Mouse (Mus musculus) cerebellum, postnatal 25 days (tissue): Measurements from ENCODE around the gene Insc.

Source experiments
- DNase-seq, 2 experiments: peaks; one replicate each; pipeline ENCODE4 v3.0.0; 2021; ENCODE audit warnings: mixed read lengths in 2 of 2

Insc gene

DNA sequence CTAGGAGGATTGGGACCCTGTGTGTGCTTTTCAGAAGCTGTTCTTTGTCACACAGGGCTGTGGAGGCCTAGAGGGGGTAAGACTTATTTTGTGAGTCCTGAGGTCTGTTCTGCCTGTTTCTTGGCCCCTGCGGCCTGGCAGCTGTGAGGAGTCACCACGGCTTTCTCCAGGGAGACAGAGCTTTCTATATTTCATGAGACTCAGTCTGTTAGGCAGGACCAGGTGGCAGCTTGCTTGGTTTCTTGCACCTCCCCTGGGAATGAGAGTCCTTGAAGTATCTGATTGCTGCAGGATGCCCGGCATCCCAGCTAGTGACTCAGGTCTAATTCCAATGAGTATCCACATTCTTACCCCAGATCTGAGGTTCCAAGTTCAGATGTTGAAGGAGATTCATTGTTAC, 21.8 kb downstream of the Insc start:
- DNase-seq, result no peak

DNA sequence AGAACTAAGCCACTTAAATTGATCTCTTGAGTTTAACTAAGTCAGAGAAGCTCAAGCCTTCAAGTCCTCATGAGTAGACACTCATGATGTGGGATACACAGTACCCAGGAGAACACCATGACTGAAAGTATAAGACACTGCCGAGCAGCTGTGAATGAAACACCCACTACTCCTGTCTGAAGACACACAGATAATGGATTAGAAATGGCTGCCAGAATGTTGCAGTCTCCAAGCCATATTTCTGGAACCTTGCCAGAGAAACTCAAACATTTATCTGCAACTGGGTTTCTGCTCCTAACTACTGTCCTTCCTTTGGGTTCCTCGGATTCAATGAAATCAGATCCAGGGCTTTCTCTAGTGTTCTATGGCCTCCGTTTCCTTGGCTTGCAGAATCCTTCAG, 23.0 kb downstream of the Insc start:
- no peak for DNase-seq

DNA sequence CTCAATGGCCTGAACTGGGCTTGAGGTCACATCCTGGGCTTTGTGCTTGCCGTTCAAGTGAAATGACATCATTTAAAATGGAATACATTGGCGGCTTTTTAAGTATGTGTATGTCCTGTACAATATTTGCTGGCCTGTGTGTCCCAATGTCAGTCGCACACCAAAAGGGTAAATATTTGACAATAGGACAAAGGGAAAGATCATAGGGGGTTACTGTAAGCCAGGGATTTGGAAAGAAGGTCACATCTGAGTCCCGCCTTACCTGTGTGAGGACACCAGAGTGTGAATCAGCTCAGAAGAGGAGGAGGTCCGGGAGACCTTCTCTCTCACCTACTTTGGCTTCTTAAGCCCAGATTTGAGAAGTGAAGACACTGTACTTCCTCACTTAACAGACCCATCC, 25.0 kb downstream of the Insc start:
- DNase-seq, result no peak

DNA sequence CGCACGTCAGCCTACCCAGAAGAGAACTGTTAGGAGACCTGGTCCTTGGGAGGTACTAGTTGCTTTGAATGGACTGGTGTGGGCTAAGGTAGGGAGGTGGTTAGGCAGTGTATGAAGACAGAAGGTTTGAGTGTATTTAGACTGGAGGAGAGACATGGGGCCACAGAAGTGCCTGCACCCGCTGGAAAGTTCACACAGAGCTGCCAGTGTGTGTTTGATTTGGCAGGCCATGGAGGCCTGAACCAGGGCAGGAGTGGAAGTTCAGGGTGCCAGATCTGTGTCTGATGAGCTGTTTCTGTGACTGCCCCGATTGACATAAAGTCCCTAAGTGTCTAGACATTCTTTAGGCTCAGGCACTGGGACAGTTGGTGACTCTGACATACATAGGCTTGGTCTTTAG, 25.5 kb downstream of the Insc start:
- DNase-seq, result no peak

DNA sequence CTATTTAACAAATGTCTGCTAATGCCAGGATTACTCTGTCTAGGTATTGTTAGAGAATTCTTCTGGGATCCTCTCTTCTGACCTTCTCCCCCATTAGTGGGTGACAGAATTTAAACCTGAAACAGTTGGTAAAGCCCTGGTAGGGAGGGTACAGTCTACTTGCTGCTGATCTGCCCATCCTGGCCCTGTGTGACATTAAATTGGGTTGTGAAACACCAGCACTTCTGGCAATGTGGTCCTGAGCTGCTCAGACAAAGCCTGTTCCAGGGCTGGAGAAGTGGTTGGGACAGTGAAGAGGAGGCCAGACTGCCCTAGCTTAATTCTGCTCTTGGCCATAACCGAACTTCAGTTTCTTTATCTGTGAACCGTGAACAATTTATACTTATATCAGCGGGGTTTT, 27.1 kb downstream of the Insc start:
- no peak for DNase-seq

DNA sequence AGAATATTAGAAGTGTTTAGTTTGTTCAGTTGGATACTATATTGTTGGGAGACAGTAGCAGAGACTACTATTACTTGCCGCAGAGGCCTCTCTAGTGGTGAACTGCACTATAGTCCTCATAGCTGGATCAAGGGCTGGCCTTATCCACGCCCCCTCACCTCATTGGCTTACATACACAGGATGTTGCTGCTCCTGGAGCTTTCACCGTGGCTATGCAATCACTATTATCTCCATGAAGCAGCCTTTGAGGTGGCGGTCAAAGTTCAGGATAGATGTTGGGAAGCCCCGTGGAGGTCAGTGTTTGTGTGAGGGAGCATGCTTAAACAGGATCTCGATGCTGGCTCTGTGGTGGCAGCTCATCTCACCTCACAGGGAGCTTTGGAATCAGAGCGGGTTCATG, 28.3 kb downstream of the Insc start:
- DNase-seq, result no peak

DNA sequence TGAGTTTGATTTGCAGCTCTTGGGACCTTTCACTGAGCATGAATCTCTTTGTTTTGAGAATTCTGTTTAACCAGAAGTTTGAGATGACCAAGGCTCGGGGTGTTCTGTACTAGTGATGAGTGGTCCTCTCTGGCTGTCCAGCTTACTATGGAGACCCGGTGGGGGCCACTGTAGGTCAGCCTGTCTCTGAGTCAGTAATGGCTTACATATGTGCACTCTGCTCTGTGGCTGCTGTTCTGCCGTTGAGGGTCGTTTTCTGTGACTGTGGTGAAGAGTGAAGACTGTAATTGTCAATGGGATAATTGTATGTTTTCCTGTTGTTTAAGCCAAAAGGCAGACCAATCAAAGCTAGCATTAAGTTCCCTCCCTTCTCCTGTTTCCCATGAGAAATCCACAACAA, 30.3 kb downstream of the Insc start:
- DNase-seq, result no peak

DNA sequence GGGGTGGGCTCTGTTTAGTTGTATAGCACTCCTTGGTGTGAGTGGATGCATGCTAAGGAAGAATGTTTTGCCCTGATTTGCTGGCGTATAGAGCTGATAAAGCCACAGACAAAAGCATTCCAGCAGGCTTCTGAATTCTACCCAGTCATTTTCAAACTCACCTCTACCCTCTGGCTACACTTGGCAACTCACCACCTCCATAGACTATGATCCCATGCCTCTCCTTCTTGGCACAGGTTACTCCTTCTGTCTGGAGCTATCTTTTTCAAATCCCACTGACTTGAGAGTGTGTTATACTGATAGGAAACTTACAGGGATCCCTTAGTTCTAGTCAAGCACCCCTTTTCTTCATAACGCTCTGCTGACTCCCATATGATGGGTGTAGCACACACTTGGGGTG, 32.4 kb downstream of the Insc start:
- no peak for DNase-seq

DNA sequence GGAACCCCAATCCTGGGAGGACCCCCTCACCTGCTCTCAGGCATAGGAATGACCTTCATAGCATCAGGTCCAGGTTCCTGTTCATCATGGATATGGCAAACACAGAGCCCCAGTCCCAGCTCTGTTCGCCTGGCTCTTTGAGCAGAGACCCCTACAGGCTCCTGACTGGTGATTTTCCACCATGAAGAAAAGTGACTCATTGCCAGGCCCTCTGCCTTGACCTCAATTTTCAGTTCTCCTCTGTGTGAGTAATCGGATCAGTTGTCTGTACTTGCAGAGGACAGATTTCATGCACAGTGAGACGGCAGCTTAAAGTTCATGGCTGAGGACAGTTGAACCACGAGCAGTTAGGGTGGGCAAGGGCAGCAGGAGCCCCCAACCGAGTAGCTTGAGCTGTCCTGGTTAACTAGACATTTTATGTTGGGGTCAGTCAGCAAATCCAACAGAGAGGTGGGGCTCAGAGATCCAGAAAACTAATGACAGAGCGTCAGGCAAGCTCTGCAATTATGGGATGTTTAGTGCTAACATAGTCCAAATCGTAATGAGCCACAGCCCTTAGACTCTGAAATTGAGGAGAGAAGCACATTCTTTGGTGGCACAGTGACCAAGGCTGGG, 34.8 kb downstream of the Insc start:
- no peak for DNase-seq

DNA sequence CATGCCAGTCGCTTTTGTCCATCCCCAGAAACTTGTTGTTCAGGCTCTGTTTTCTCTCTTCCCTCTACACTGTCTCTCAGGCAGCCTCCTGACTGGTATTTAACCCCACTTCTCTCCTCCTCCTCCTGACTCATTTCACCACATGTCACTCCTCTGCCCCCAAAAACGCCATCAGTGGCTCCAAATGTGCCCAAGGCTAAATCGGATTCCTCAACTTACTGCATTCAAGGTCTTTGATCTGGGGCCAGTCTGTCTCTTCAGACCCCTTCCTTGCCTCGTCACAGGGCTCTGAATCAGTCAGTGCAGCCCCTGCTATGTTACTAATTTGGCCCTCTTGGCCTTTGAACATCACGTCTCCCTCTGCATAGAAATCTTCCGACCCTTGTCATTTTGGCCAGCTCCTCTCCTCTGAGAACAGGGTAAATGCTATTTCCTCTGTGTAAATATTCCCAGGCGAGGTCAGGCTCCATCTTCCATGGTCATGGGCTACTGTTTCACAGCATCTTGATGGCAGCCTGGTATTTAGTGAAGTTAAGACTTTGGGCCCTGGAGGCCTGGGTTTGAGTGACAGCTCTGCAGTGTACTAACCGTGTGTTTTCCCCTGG, 35.7 kb downstream of the Insc start:
- DNase-seq, result no peak

DNA sequence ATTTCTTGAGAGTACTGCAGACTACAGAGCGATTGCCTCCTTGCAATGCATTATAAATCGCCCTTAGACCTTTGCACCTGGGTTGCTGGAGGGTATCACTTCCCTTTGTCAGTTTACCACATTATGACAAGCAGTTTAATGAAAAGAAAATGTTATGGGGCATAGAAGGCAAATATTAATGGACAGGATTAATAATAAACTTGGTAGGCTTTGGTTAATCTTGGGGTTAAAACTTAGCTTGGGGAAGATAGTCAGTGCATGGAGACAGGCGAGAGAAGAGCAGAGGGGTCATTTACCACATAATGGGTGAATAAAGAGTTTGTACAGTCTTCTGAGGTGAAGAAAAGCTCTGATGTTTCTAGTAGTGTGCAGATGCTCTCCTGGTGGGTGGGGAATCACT, 39.8 kb downstream of the Insc start:
- DNase-seq, result no peak

DNA sequence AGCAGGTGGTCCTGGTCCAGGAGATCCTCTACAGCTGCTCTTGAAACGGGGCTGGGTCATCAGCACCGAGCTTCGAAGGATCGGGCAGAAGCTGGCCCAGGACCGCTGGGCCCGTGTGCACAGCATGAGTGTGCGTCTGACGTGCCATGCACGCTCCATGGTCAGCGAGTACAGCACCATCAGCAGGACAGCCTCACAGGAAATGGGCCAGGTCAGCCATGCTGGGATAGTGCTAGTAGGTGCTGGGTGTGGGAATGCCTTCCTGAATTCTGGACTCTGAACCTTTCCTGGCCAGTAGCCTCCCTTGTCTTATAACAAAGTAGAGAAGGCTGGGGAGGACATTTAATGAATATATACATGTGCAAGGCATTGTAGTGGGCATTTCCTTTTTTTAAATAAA, 47.6 kb downstream of the Insc start:
- DNase-seq, result no peak

DNA sequence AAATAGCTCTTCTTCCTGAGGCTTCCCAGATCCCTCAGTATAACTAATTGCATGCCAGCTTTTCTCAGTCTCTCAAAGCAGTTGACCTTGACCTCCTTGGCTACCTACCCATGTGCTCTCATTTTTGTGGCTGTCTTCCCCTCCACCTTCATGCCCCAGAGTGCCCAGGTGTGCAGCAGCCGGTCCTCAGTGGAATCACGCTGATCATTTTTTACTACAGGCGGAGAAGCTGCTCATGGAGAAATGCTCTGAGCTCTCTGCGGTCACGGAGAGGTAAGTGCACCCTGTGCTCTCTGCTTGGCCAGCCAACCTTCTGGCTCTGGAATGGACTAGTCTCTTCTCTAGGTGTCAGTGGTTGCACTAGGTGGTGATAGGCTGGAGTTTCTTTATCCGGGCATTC, 48.5 kb downstream of the Insc start:
- DNase-seq, result no peak

DNA sequence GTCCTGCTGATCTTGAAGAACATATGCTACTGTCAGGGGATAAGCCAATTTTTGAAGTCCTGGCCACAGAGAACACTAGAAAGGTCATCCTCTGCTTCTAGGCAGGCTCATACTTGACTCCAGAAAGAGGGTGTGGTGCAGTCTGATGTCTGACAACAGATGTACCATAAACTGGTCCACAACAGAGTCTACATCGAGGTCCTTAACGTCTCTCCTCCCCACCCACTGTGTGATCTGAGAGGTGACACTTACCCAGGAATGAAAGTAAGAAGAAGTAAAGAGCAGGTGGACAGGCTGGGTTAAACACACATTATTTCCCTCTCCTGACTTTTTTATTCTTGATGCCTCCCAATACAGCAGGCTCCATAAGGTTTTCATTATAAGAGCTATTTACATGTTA, 50.9 kb downstream of the Insc start:
- no peak for DNase-seq

DNA sequence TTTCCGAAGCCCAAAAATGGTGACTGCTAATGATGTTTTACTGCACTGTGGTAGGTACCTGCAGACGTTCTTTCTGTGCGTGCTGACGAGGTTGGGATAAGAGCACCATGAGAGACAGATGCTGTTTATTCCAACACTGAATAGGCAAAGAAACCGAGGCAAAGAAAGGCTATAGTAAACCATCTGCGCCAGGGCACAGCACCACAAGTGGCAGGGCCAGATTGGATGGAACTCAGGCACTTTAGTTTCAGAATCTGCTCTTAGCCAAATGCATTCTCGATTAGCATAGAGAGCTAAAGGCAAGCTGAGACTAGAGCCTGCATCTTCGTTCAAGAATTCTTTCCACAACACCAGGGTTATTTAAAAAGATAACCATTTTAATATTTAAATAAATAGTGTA, 59.1 kb downstream of the Insc start:
- no peak for DNase-seq

DNA sequence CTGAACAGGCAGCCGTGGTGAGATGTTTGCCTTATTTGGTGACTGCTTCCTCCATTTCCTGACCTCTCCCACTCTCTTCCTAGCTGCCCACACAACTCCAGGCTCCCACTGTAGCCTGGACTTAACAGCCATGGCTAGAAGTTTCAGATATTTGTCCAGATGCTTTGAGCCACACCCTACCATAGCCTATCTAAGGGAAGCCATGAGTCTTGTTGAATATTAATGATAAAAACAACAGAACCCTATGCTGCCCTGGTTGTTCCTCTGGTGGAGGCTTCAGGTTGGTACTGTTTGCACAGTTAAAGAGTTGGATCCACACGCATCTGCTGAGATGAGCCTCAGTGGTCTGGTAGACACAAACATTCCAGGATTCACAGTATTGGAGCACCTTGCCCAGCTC, 61.8 kb downstream of the Insc start:
- DNase-seq, result no peak

DNA sequence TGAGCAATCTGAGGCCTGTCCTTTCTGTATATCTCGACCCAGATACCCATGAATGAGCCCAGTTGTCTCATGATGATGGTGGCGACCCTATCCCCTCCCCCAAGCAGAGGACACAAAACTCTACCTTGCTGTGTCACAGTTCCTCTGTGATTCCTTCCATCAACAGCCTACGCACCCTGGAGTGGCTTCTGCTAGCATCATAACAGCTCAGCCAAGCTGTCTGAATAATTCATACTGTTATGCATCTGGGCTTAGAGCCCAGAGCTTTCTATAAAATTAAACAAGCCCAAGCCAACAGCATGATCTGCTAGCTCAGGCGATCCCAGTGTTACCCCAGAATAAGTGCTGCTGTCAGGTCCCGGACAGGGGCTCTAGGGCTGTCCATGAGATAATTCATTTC, 63.8 kb downstream of the Insc start:
- no peak for DNase-seq

DNA sequence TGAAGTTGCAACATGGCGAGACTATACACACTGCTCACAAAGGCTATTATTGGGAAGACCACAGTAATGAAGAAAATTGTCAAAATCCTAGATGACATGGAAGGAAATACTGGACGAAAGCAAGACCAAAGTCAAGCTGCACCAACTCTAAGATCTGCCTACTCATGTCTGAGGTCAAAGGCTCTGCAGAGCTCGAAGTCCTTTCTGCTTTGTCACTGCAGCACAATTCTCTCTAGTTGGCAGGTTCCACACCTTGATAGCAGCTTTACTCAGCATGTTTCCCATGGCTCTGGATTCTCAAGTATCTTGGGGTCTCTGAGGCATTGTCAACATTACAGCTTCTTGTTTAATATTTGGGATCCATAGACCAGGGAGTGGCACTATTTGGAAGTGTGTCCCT, 64.8 kb downstream of the Insc start:
- DNase-seq, result no peak

DNA sequence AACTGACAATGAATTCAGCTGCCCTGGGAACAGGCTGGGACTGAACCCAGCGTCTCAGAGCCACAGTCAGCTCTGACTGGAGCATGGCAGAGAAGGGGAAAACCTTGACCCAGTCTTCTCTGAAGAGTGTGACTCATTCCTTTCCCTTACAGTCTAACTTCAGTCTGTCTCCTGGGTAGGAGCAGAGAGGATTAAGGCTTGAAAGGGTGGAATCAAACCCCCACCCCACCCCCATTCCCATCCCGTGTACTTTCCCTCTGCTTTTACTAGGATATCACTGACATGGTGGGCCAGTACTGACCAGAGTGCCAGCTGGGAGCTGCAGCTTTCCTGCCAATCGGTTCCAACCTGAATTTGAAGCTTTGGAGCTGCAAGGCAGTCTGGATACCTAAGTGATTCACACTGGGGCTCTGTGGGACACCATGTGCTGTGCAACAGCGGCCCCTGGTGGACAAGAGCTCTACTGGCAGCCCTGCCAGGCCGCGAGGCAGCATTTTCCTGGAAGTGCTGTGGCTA, 73.9 kb downstream of the Insc start:
- DNase-seq, result peak; percentile 82 to 90

DNA sequence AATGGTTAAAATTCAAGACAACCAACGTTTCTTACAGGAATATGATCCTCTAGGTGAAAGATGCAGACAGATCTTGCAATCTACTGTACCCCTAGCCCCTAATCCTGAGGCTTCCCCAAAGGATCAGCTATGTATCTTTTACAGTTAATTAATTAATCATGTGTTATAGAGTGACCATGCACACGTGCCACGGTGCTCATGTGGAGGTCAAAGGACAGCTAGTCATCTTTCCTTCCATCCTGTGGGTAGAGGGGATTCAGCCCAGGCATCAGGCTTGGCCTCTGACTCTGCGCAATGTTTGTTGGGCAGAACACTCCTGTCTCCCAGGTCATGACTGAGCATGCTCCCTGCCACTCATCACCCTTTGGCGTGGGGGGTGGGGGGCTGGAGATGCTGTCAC, 74.4 kb downstream of the Insc start:
- no peak for DNase-seq

DNA sequence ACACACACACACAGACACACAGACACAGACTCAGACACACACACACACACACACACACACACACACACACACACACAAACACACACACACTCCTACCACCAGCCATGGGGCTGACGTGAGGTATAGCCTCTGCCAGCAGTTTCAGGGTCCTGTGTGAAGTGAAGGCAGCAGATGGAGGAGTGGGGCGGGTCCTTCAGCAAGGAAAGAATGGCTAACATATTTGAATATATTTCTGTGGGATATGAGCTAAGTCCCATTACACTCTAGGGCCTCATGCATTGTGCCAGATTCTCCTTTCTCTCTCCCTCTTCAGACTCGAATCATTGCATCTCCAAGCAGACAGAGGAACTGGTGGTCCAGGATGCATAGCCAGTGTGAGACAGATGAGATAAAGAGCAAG, 74.9 kb downstream of the Insc start:
- no peak for DNase-seq

DNA sequence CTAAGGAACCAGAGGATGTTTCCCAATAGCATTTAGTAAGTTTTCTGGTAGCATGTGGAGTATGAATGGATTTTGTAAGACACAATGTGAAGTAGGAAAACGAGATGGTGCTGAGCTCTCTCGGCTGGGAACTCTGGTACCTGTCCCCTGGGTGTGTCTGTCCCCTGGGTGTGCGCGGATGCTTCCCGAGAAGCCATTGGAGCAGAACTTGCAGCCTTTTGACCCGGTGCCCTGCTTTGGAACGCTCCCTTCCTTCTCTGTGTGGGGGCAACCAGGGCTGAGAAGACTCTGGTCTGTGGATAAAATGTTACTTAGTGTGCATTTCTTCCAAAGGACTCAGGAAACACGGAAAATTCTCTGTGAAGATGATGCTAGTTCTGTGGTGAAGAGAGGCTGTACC, 75.3 kb downstream of the Insc start:
- no peak for DNase-seq

DNA sequence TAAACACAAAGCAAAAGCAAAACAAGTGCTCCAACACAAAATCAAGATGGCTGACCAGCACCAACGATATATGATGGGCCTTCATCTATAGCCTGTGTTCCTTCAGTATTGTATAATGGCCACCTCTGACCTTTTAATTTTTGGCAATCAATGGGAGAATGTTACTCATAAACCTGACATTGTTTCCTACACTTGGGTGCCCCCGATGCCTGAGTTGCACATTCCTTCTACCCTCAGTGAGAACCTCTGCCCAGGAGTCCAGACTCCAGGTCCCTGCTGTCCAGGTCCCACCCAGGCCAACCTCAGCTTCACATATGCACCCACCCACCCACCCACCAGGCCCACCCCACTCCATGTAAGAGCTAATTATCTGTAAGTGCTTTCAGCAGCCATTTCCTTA, 79.2 kb downstream of the Insc start:
- DNase-seq, result no peak

DNA sequence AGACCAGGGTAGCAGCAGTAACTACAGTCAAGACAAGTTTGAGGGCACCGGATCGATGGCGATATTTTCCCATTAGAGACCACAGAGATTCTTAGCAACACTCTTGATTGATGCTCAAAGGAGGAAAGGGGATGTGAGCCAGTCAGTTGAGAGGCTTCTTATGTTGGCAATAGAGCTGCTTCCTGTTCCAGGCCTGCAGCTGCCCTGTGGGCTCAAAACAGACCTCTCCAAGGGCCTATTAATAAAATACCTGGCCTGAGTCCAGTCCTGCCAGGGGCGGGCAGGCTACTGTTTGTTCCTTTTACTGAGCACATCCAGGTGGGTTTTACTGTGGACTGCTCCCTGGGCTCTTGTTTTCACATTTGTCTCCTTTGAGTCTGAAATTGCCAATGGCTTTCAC, 83.9 kb downstream of the Insc start:
- no peak for DNase-seq

DNA sequence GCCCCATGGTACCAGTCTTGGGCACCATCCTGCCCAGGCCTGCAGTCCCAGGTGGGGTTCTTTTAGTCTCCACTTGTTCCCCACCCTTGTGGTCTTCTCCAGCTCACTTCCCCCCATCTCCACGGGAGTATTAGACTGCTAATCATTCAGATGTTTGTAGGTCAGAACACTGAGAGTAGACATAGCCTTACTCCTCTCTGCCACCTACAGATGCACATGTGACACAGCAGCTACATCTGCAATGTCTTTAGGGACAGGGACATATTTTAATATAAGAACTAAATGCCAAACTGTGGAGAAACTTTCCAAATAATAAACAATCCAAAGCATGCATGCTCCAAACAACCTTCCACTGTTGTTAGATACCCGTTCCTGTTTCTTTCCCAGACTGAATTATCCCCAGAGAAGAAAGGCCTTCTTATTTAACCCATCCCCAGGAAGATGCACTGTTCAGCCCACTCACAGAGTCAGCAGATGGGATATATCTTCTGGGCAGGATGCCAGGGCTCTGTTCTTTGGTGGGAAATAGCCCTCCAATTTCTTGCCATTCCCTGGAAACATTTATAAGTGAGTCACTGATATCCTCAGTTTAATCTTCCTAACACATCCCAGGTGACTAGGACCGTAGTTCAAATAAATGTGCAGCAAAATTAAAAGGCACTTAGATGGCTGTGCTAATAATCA, 88.9 kb downstream of the Insc start:
- no peak for DNase-seq
